Mouse (Mus musculus) ES-Bruce4 (cell line): ENCODE data around the gene Olfr1425. TPM values are rescaled to one million over a fixed set of nuclear protein-coding genes. Genes with fewer than 3 reads are reported as not detected.
"Not testable (repeated sequence)": the region's sequence is repeated elsewhere in the genome, so short reads cannot be mapped to it uniquely, and the experiment has no call there.

Experiments used
- H3K27ac ChIP-seq: 2 replicates; pipeline ENCODE4 v1.5.1; 2012; ENCODE audit warnings: low read length, inconsistent platforms; ENCODE audit not compliant: insufficient read depth
- H3K27me3 ChIP-seq: 2 replicates; pipeline ENCODE4 v1.6.1; 2012; ENCODE audit warnings: mild to moderate bottlenecking, low read length, inconsistent platforms; ENCODE audit not compliant: control insufficient read depth, poor library complexity, insufficient read depth, severe bottlenecking
- H3K36me3 ChIP-seq: 2 replicates; pipeline ENCODE4 v1.6.1; 2012; ENCODE audit warnings: inconsistent platforms, mild to moderate bottlenecking, low read length, moderate library complexity; ENCODE audit not compliant: control insufficient read depth, poor library complexity, insufficient read depth, severe bottlenecking
- H3K4me1 ChIP-seq: one replicate; pipeline ENCODE4 v1.8.1; 2011; ENCODE audit warnings: low read length; ENCODE audit not compliant: control insufficient read depth, insufficient read depth
- H3K4me3 ChIP-seq: 2 replicates; pipeline ENCODE4 v1.5.1; 2011; ENCODE audit warnings: low read depth, mild to moderate bottlenecking, low read length
- H3K9ac ChIP-seq: 2 replicates; pipeline ENCODE4 v1.6.1; 2012; ENCODE audit warnings: low read depth, mild to moderate bottlenecking, inconsistent platforms; ENCODE audit not compliant: poor library complexity, severe bottlenecking
- H3K9me3 ChIP-seq: replicated peaks from 2 replicates; pipeline ENCODE4 v1.6.1; 2012; ENCODE audit warnings: mild to moderate bottlenecking, low read length, inconsistent platforms; ENCODE audit not compliant: control insufficient read depth, poor library complexity, insufficient read depth, severe bottlenecking
- CTCF ChIP-seq: IDR thresholded peaks from one replicate; pipeline ENCODE4 v1.8.1; 2011; ENCODE audit warnings: low read depth, low read length
- EP300 ChIP-seq: IDR thresholded peaks from 2 replicates; pipeline ENCODE4 v1.6.1; 2011; ENCODE audit warnings: low read depth, low read length; ENCODE audit not compliant: insufficient read depth
- POLR2A ChIP-seq: IDR thresholded peaks from one replicate; pipeline ENCODE4 v1.8.1; 2011; ENCODE audit warnings: low read length; ENCODE audit not compliant: insufficient read depth
- polyA plus RNA-seq: library from polyadenylated mRNA; stranded (reverse); fragments of >200 nt; gene quantifications from 2 replicates; pipeline ENCODE4 v1.2.4, GENCODE M21; 2011; ENCODE audit warnings: low read depth; ENCODE audit not compliant: missing spikeins, insufficient read depth, insufficient read length

The Olfr1425 gene
- polyA plus RNA-seq: not detected in 2 replicates

DNA sequence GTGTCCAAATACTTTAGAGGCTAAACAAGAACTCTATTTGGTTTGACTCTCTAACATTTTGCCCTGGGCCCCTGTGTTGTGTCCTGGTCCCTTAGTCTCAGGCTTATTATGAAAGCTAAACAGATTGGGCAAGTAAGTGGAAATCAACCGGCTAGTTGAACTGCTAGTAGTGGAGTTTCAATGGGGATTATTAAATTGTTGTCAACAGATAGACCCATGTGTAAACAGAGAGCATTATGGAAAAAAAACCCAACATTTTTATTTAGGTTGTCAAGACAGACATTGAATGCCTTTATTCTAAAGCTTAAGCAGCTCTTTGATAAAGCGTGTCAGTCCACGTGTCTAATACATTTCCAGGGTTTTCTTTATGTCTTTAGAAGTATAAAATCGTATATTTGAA lies at the start of gene Olfr1425:
Gene Olfr1425 (minus strand): TSS at position 101 of the 400 bp plus-strand sequence.
- not testable (repeated sequence) for H3K27ac ChIP-seq, H3K9ac ChIP-seq, H3K4me1 ChIP-seq, H3K36me3 ChIP-seq, H3K9me3 ChIP-seq, H3K4me3 ChIP-seq, H3K27me3 ChIP-seq

DNA sequence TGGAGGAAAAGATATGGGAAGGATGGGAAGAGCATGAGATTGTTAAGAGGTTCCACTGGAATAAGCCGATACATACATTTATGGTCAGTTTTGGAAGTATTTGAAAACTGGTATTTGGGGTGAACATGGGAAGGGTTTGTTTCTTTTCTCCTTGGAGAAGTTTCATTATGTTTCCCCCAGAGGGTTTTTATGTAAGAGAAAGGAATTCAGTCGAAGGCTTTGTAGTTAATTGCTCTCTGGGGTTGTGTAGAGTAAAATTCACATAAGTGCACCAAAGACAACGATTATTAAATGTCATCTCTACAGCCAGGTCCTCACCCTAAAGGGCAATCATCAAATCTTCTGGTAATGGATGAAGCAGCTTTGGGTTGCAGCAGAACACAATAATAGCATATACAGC lies 45.6 kb upstream of the Olfr1425 start, which contains the start of gene Olfr76:
Gene Olfr76 (minus strand): TSS at position 101 of the 400 bp plus-strand sequence.
- Histone ChIP-seq H3K27ac (no peak within 1 kb of the TSS), H3K9ac (no peak within 1 kb of the TSS), H3K9me3 (no peaks in the 10 kb centered on the region), H3K27me3 (no peaks in the 10 kb centered on the region), H3K4me1 (no peaks in the 10 kb centered on the region), H3K4me3 (no peak within 1 kb of the TSS), H3K36me3 (no peaks in the 10 kb centered on the region)
- no peak for TF ChIP-seq POLR2A
- TF ChIP-seq CTCF: no peak
- no peak for TF ChIP-seq EP300

GRCm38 (mm10) chr19:12116464-12116863 lies 38.9 kb upstream of the Olfr1425 start:
- no peak overlapping the region for H3K9ac ChIP-seq
- H3K4me1 ChIP-seq: no peaks in the 10 kb centered on the region
- no peaks in the 10 kb centered on the region for H3K9me3 ChIP-seq
- no peak for TF ChIP-seq CTCF
- no peak for TF ChIP-seq POLR2A
- TF ChIP-seq EP300: no peak
- H3K4me3 ChIP-seq: no peak overlapping the region
- H3K27ac ChIP-seq: no peak overlapping the region
- H3K27me3 ChIP-seq: no peaks in the 10 kb centered on the region
- no peaks in the 10 kb centered on the region for H3K36me3 ChIP-seq

- TF ChIP-seq POLR2A: no peak
- TF ChIP-seq CTCF: no peak
- no peak for TF ChIP-seq EP300
- Histone ChIP-seq H3K27ac (no peak within 1 kb of the TSS), H3K9ac (no peak within 1 kb of the TSS), H3K27me3 (no peaks in the 10 kb centered on the region), H3K4me3 (no peak within 1 kb of the TSS), H3K36me3 (no peaks in the 10 kb centered on the region), H3K4me1 (no peaks in the 10 kb centered on the region), H3K9me3 (no peaks in the 10 kb centered on the region)
Observed at GRCm38 (mm10) chr19:12115797-12116196, 38.3 kb upstream of the Olfr1425 start, which contains the start of gene Olfr1428. TSS of gene Olfr1428 (minus strand) at chr19:12115897.

- H3K4me3 ChIP-seq: no peak overlapping the region
- no peaks in the 10 kb centered on the region for H3K4me1 ChIP-seq
- no peaks in the 10 kb centered on the region; the same call in 1 of the 2 replicates for H3K27me3 ChIP-seq
- peaks cover 3% of the 10 kb centered on the region; the same call in 1 of the 2 replicates for H3K9me3 ChIP-seq
- no peak overlapping the region for H3K27ac ChIP-seq
- no peaks in the 10 kb centered on the region for H3K36me3 ChIP-seq
- H3K9ac ChIP-seq: no peak overlapping the region
- TF ChIP-seq POLR2A: no peak
Observed at GRCm38 (mm10) chr19:12113807-12114206, 36.3 kb upstream of the Olfr1425 start.

DNA sequence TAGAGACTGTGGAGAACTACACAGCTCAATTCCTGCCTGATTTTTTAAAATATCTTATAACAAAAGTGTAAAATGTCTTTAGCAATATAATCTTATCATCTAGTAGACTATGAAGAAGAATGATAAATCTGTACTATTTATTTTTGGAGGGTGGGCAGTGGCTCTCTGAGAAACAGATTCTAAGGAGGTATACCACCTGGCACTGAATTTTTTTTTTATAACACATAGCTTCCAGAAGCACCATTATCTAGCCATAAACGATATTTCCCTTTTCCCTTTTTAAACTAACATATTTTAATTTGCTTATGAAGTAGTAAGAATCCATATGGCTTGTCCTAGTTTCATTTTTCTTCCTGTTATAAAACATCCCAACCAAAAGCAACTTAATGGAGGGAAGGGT lies 27.0 kb upstream of the Olfr1425 start:
- Histone ChIP-seq H3K4me3 (no peak overlapping the region), H3K27ac (no peak overlapping the region), H3K27me3 (no peaks in the 10 kb centered on the region), H3K9ac (no peak overlapping the region), H3K36me3 (no peaks in the 10 kb centered on the region), H3K9me3 (peaks cover 5% of the 10 kb centered on the region; the same call in 1 of the 2 replicates), H3K4me1 (no peaks in the 10 kb centered on the region)
- TF ChIP-seq CTCF (no peak), EP300 (no peak), POLR2A (no peak)
